Mouse (Mus musculus): Measurements from ENCODE around the gene Gm20388. TPM values are rescaled to one million over a fixed set of nuclear protein-coding genes. Genes with fewer than 3 reads are reported as not detected.
"Not testable (repeated sequence)": the region's sequence is repeated elsewhere in the genome, so short reads cannot be mapped to it uniquely, and the experiment has no call there.

Gm20388 gene
- polyA plus RNA-seq, 1 experiment from 2014 or later, result not detected

GRCm38 (mm10) chr8:121129265-121129940, 1218.8 kb downstream of the Gm20388 start:
- Histone ChIP-seq H3K4me2 (no peak overlapping the region), H3K36me3 (ENCODE audit: control insufficient read depth, insufficient read depth, low read length) (no peaks in the 10 kb centered on the region), H3K4me1 (ENCODE audit: control insufficient read depth, insufficient read depth, low read length) (peaks cover 10% of the 10 kb centered on the region), H3K27me3 (ENCODE audit: control insufficient read depth, insufficient read depth, low read length) (peaks cover 76% of the 10 kb centered on the region), H3K4me3 (ENCODE audit: low read depth, low read length) (no peak overlapping the region), H3K27ac (ENCODE audit: low read depth, low read length) (no peak overlapping the region), H3K9me3 (ENCODE audit: control insufficient read depth, low read length) (no peaks in the 10 kb centered on the region; the same call in 1 of the 2 replicates), H3K9ac (ENCODE audit: low read length) (no peak overlapping the region)
- WGBS, result 10% methylated on average over 16 of the region's 16 CpGs
- ATAC-seq (ENCODE audit: low FRiP score) (no peak), DNase-seq (ENCODE audit: low spot score, missing footprints) (peak; percentile 93)

- no peak for ATAC-seq (ENCODE audit: low FRiP score)
- Histone ChIP-seq H3K9me3 (ENCODE audit: control insufficient read depth, low read length) (no peaks in the 10 kb centered on the region), H3K4me3 (ENCODE audit: low read depth, low read length) (no peak overlapping the region)
These were observed 1219.9 kb downstream of the Gm20388 start for GRCm38 (mm10) chr8:121130522-121130921.

GRCm38 (mm10) chr8:121132961-121133513, 1222.4 kb downstream of the Gm20388 start:
- Histone ChIP-seq H3K9me3 (ENCODE audit: control insufficient read depth, low read length) (peaks cover 3% of the 10 kb centered on the region; the same call in 1 of the 2 replicates), H3K4me3 (ENCODE audit: low read depth, low read length) (no peak overlapping the region), H3K4me1 (ENCODE audit: control insufficient read depth, insufficient read depth, low read length) (peaks cover 6% of the 10 kb centered on the region), H3K4me2 (no peak overlapping the region), H3K27me3 (ENCODE audit: control insufficient read depth, insufficient read depth, low read length) (peaks cover 39% of the 10 kb centered on the region), H3K27ac (ENCODE audit: low read depth, low read length) (no peak overlapping the region), H3K36me3 (ENCODE audit: control insufficient read depth, insufficient read depth, low read length) (no peaks in the 10 kb centered on the region), H3K9ac (ENCODE audit: low read length) (no peak overlapping the region)
- ATAC-seq (ENCODE audit: low FRiP score), result no peak
- no peak for DNase-seq (ENCODE audit: low spot score, missing footprints)
- 69% methylated on average over 5 of the region's 5 CpGs for WGBS

More at GRCm38 (mm10) chr8:121130522-121130921, 1219.9 kb downstream of the Gm20388 start:
- 33% methylated on average over 5 of the region's 5 CpGs for WGBS
- peak; percentile 95 for DNase-seq (ENCODE audit: low spot score, missing footprints)
- no peak overlapping the region for H3K9ac ChIP-seq (ENCODE audit: low read length)
- no peak overlapping the region for H3K4me2 ChIP-seq
- no peak overlapping the region for H3K27ac ChIP-seq (ENCODE audit: low read depth, low read length)
- peaks cover 65% of the 10 kb centered on the region for H3K27me3 ChIP-seq (ENCODE audit: control insufficient read depth, insufficient read depth, low read length)
- H3K36me3 ChIP-seq (ENCODE audit: control insufficient read depth, insufficient read depth, low read length), result no peaks in the 10 kb centered on the region
- peaks cover 10% of the 10 kb centered on the region for H3K4me1 ChIP-seq (ENCODE audit: control insufficient read depth, insufficient read depth, low read length)

- DNase-seq (ENCODE audit: low spot score, missing footprints), result no peak
- WGBS, result 88% methylated on average over 10 of the region's 10 CpGs
- Histone ChIP-seq H3K27ac (ENCODE audit: low read depth, low read length) (no peak overlapping the region), H3K9ac (ENCODE audit: low read length) (no peak overlapping the region), H3K36me3 (ENCODE audit: control insufficient read depth, insufficient read depth, low read length) (no peaks in the 10 kb centered on the region), H3K4me3 (ENCODE audit: low read depth, low read length) (no peak overlapping the region), H3K4me2 (no peak overlapping the region), H3K27me3 (ENCODE audit: control insufficient read depth, insufficient read depth, low read length) (peaks cover 29% of the 10 kb centered on the region), H3K9me3 (ENCODE audit: control insufficient read depth, low read length) (peaks cover 3% of the 10 kb centered on the region; the same call in 1 of the 2 replicates), H3K4me1 (ENCODE audit: control insufficient read depth, insufficient read depth, low read length) (no peaks in the 10 kb centered on the region)
- ATAC-seq (ENCODE audit: low FRiP score), result no peak
These were observed 1223.5 kb downstream of the Gm20388 start for GRCm38 (mm10) chr8:121134102-121134501.

GRCm38 (mm10) chr8:121134512-121134911, 1223.9 kb downstream of the Gm20388 start:
- Histone ChIP-seq H3K27ac (ENCODE audit: low read depth, low read length) (no peak overlapping the region), H3K9ac (ENCODE audit: low read length) (no peak overlapping the region), H3K4me2 (no peak overlapping the region), H3K4me3 (ENCODE audit: low read depth, low read length) (no peak overlapping the region), H3K9me3 (ENCODE audit: control insufficient read depth, low read length) (peaks cover 3% of the 10 kb centered on the region; the same call in 1 of the 2 replicates), H3K4me1 (ENCODE audit: control insufficient read depth, insufficient read depth, low read length) (no peaks in the 10 kb centered on the region), H3K27me3 (ENCODE audit: control insufficient read depth, insufficient read depth, low read length) (peaks cover 25% of the 10 kb centered on the region), H3K36me3 (ENCODE audit: control insufficient read depth, insufficient read depth, low read length) (no peaks in the 10 kb centered on the region)
- ATAC-seq (ENCODE audit: low FRiP score) (no peak), DNase-seq (ENCODE audit: low spot score, missing footprints) (peak; percentile 85)
- 84% methylated on average over 11 of the region's 11 CpGs for WGBS

GRCm38 (mm10) chr8:121136856-121137255, 1226.2 kb downstream of the Gm20388 start:
- Histone ChIP-seq H3K27ac (ENCODE audit: low read depth, low read length) (no peak overlapping the region), H3K4me1 (ENCODE audit: control insufficient read depth, insufficient read depth, low read length) (no peaks in the 10 kb centered on the region), H3K4me3 (ENCODE audit: low read depth, low read length) (no peak overlapping the region), H3K9me3 (ENCODE audit: control insufficient read depth, low read length) (peaks cover 3% of the 10 kb centered on the region; the same call in 1 of the 2 replicates), H3K27me3 (ENCODE audit: control insufficient read depth, insufficient read depth, low read length) (peaks cover 6% of the 10 kb centered on the region; the same call in 1 of the 2 replicates), H3K36me3 (ENCODE audit: control insufficient read depth, insufficient read depth, low read length) (no peaks in the 10 kb centered on the region), H3K9ac (ENCODE audit: low read length) (no peak overlapping the region), H3K4me2 (no peak overlapping the region)
- WGBS, result 92% methylated on average over 6 of the region's 6 CpGs
- ATAC-seq (ENCODE audit: low FRiP score) (no peak), DNase-seq (ENCODE audit: low spot score, missing footprints) (no peak)

GRCm38 (mm10) chr8:121145457-121146134, 1235.0 kb downstream of the Gm20388 start:
- H3K4me2 ChIP-seq, result not testable (repeated sequence)
- WGBS, result 75% methylated on average over 4 of the region's 6 CpGs

GRCm38 (mm10) chr8:121148573-121149083, 1238.0 kb downstream of the Gm20388 start:
- ATAC-seq (ENCODE audit: low FRiP score) (no peak), DNase-seq (ENCODE audit: low spot score, missing footprints) (no peak)
- Histone ChIP-seq H3K9ac (ENCODE audit: low read length) (no peak overlapping the region), H3K9me3 (ENCODE audit: control insufficient read depth, low read length) (no peaks in the 10 kb centered on the region), H3K27me3 (ENCODE audit: control insufficient read depth, insufficient read depth, low read length) (no peaks in the 10 kb centered on the region), H3K4me2 (no peak overlapping the region), H3K27ac (ENCODE audit: low read depth, low read length) (no peak overlapping the region), H3K4me3 (ENCODE audit: low read depth, low read length) (no peak overlapping the region), H3K36me3 (ENCODE audit: control insufficient read depth, insufficient read depth, low read length) (no peaks in the 10 kb centered on the region), H3K4me1 (ENCODE audit: control insufficient read depth, insufficient read depth, low read length) (no peaks in the 10 kb centered on the region)
- WGBS, result 61% methylated on average over 8 of the region's 8 CpGs

More at GRCm38 (mm10) chr8:121145457-121146134, 1235.0 kb downstream of the Gm20388 start:
- not testable (repeated sequence) for H3K27ac ChIP-seq (ENCODE audit: low read depth, low read length); H3K4me1 ChIP-seq (ENCODE audit: control insufficient read depth, insufficient read depth, low read length); H3K4me3 ChIP-seq (ENCODE audit: low read depth, low read length); DNase-seq (ENCODE audit: low spot score, missing footprints); H3K27me3 ChIP-seq (ENCODE audit: control insufficient read depth, insufficient read depth, low read length); H3K9me3 ChIP-seq (ENCODE audit: control insufficient read depth, low read length); H3K9ac ChIP-seq (ENCODE audit: low read length); H3K36me3 ChIP-seq (ENCODE audit: control insufficient read depth, insufficient read depth, low read length); ATAC-seq (ENCODE audit: low FRiP score)

- Histone ChIP-seq H3K4me2 (no peak overlapping the region), H3K36me3 (ENCODE audit: control insufficient read depth, insufficient read depth, low read length) (no peaks in the 10 kb centered on the region), H3K27me3 (ENCODE audit: control insufficient read depth, insufficient read depth, low read length) (no peaks in the 10 kb centered on the region), H3K27ac (ENCODE audit: low read depth, low read length) (no peak overlapping the region), H3K9ac (ENCODE audit: low read length) (no peak overlapping the region), H3K9me3 (ENCODE audit: control insufficient read depth, low read length) (no peaks in the 10 kb centered on the region), H3K4me1 (ENCODE audit: control insufficient read depth, insufficient read depth, low read length) (no peaks in the 10 kb centered on the region), H3K4me3 (ENCODE audit: low read depth, low read length) (no peak overlapping the region)
- ATAC-seq (ENCODE audit: low FRiP score) (no peak), DNase-seq (ENCODE audit: low spot score, missing footprints) (no peak)
- WGBS, result 76% methylated on average over 12 of the region's 12 CpGs
These were observed 1241.8 kb downstream of the Gm20388 start for GRCm38 (mm10) chr8:121152394-121152793.

All from midbrain, embryonic 11.5 days (tissue).